Mouse (Mus musculus) liver, embryonic 16.5 days (tissue): ENCODE measurements around the gene Spata7. TPM values are rescaled to one million over a fixed set of nuclear protein-coding genes. Genes with fewer than 3 reads are reported as not detected.

Source experiments
- ATAC-seq: fragments of 200-750 bp; cut with Nextera tagmentation; 2 replicates; pipeline ENCODE4 v1.8.0; 2017; ENCODE audit warnings: low read depth, mild to moderate bottlenecking, moderate number of reproducible peaks, moderate library complexity
- H3K27ac ChIP-seq: fragments of 300-500 bp; sonication (generic); 2 replicates; pipeline ENCODE4 v1.5.1; 2014; ENCODE audit warnings: mild to moderate bottlenecking, low read length
- H3K27me3 ChIP-seq: fragments of 300-500 bp; sonication (generic); 2 replicates; pipeline ENCODE4 v1.6.1; 2014; ENCODE audit warnings: low read depth, low read length, mixed read lengths; ENCODE audit not compliant: control insufficient read depth, insufficient read depth
- H3K36me3 ChIP-seq: fragments of 300-500 bp; sonication (generic); 2 replicates; pipeline ENCODE4 v1.6.1; 2014; ENCODE audit warnings: mild to moderate bottlenecking; ENCODE audit not compliant: control insufficient read depth, insufficient read depth
- H3K4me1 ChIP-seq: fragments of 300-500 bp; sonication (generic); 2 replicates; pipeline ENCODE4 v1.6.1; 2014; ENCODE audit warnings: low read depth, low read length, mixed read lengths; ENCODE audit not compliant: control insufficient read depth
- H3K4me2 ChIP-seq: fragments of 300-500 bp; sonication (generic); 2 replicates; pipeline ENCODE4 v1.6.1; 2014; ENCODE audit warnings: low read depth, low read length, mixed read lengths
- H3K4me3 ChIP-seq: fragments of 300-500 bp; sonication (generic); 2 replicates; pipeline ENCODE4 v1.5.1; 2014; ENCODE audit warnings: low read depth, mild to moderate bottlenecking, low read length
- H3K9ac ChIP-seq: fragments of 300-500 bp; sonication (generic); 2 replicates; pipeline ENCODE4 v1.6.1; 2014; ENCODE audit warnings: low read depth, low read length
- H3K9me3 ChIP-seq: fragments of 300-500 bp; sonication (generic); replicated peaks from 2 replicates; pipeline ENCODE4 v1.6.1; 2016; ENCODE audit warnings: low read length; ENCODE audit not compliant: control insufficient read depth
- WGBS: fragments of 180-500 bp; shearing (Covaris S2); extraction: QIAGEN DNeasy Blood & Tissue Kit; methylation state at CpG from one replicate; pipeline ENCODE4 v1.1.7; 2014; ENCODE audit not compliant: insufficient replicate concordance; 5-methylcytosine and 5-hydroxymethylcytosine counted together
- polyA plus RNA-seq: library from polyadenylated mRNA; unstranded; fragments of >200 nt; fragmentation: Nextera tagmentation; extraction: Ambion mirVana; gene quantifications from 2 replicates; pipeline ENCODE4 v1.2.1, GENCODE M21; 2015

The Spata7 gene
- polyA plus RNA-seq, 1 experiment from 2014 or later, result 1.3 TPM

DNA sequence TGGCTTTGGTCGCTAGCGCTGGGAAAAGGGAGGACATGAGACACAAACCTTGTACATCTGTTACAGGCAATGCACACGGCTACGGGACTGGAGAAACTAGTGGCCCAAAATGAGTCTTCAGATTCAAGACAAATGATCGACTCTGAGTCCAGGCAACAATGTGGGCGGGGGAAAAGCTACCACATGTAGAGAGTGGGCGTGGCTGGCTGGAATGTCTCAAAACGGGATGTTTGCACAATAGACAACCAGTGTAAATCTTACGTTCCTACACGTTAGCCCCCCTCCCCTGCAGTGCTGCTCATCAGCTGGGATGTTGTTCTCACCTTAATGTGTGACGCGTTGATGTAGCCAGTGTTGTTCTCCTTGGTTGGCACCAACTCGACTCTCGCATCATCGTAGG lies 54.2 kb downstream of the Spata7 start:
- no peak overlapping the region for H3K27ac ChIP-seq
- no peak overlapping the region for H3K4me3 ChIP-seq
- WGBS, result 74% methylated on average over 15 of the region's 15 CpGs
- H3K4me2 ChIP-seq, result no peak overlapping the region
- no peaks in the 10 kb centered on the region for H3K9me3 ChIP-seq
- no peaks in the 10 kb centered on the region for H3K27me3 ChIP-seq
- ATAC-seq, result no peak
- no peaks in the 10 kb centered on the region for H3K36me3 ChIP-seq
- H3K4me1 ChIP-seq, result no peaks in the 10 kb centered on the region
- no peak overlapping the region for H3K9ac ChIP-seq

DNA sequence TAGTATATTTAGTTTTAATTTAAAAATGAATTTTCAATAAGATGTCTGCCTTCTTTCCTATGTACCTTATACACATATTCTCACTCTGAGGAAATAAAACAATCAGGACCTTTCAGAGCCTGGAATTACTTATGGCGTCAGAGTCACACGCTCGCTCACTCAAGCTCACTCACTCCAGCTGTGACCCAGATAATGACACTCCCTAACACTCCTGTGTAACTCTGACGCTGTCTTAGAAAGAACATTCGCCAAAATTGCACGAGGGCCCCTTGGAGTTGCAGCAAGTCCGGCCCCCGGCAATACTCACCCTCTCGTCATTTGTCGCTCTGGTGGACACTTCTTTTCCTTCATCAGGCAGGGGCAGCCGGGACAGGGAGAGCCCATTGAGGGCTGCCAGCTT lies 55.2 kb downstream of the Spata7 start:
- H3K36me3 ChIP-seq, result no peaks in the 10 kb centered on the region
- no peak overlapping the region for H3K27ac ChIP-seq
- ATAC-seq, result no peak
- no peak overlapping the region for H3K9ac ChIP-seq
- H3K27me3 ChIP-seq, result no peaks in the 10 kb centered on the region
- no peaks in the 10 kb centered on the region for H3K4me1 ChIP-seq
- H3K9me3 ChIP-seq, result no peaks in the 10 kb centered on the region
- 75% methylated on average over 11 of the region's 11 CpGs for WGBS
- no peak overlapping the region for H3K4me2 ChIP-seq
- H3K4me3 ChIP-seq, result no peak overlapping the region

DNA sequence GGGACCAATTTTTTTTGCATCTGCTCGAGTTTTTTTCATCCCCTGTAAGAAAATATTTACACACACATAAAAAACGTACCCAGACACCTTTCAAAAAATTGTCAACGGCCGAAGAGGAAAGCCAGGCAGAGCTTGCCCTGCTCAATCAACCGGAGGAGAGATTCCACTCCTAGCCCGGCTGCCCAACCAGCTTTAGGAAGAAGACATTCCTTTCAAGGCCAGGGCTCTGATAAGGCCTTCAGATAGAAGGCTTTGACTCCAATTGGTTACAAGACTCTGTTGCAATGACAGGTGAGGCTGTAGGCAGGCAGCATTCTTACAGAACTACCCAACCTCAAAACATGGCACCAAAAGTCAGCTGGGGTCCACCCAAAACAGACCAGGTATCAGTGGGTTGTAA lies 55.6 kb downstream of the Spata7 start:
- no peaks in the 10 kb centered on the region for H3K9me3 ChIP-seq
- ATAC-seq, result no peak
- no peak overlapping the region for H3K9ac ChIP-seq
- no peak overlapping the region for H3K27ac ChIP-seq
- WGBS, result 66% methylated on average over 6 of the region's 6 CpGs
- no peaks in the 10 kb centered on the region for H3K36me3 ChIP-seq
- no peaks in the 10 kb centered on the region for H3K4me1 ChIP-seq
- no peak overlapping the region for H3K4me3 ChIP-seq
- no peak overlapping the region for H3K4me2 ChIP-seq
- H3K27me3 ChIP-seq, result no peaks in the 10 kb centered on the region

DNA sequence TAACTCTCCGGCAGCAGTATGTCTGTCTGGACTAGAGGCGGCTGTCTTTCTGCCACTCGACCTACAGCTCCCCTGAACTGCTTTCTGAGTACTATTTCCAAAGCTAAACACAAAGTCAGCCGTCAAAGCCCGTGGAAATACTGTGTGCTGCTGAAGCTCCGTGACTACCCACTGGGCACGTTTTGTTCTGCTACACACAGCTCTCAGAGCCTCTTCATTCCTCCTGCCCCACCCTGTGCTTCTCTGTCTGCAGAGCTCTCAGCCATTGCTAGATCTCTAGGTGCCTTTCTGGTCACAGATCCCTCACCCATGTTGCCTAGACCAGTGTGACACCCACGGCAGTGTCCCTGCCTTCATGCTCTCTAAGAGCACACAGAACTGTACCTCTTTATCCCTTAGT lies 62.3 kb downstream of the Spata7 start:
- ATAC-seq, result no peak
- Histone ChIP-seq H3K36me3 (no peaks in the 10 kb centered on the region), H3K27ac (no peak overlapping the region), H3K4me2 (no peak overlapping the region), H3K4me3 (no peak overlapping the region), H3K4me1 (no peaks in the 10 kb centered on the region), H3K9ac (no peak overlapping the region), H3K9me3 (no peaks in the 10 kb centered on the region), H3K27me3 (no peaks in the 10 kb centered on the region)
- WGBS, result 68% methylated on average over 8 of the region's 8 CpGs

DNA sequence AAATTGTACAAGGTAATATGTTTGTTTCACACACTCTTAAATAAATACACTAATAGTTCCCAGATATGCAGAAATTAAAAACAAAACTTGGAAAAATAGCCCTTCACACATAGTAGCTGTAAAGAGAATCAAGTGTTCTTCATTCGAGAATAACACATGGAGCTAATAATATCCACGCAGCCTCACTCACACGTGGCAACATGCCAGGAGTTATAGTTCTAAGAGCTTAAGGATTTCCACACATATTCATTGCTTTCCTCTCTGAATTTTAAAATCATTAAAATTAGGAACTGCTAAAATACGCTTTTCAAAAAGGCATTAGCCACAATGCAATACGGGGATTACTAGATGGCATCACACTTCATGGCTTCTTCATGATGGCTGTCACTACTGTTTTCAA lies 69.2 kb downstream of the Spata7 start:
- Histone ChIP-seq H3K4me3 (no peak overlapping the region), H3K27ac (no peak overlapping the region), H3K9ac (no peak overlapping the region), H3K36me3 (no peaks in the 10 kb centered on the region), H3K27me3 (no peaks in the 10 kb centered on the region), H3K4me1 (no peaks in the 10 kb centered on the region), H3K9me3 (no peaks in the 10 kb centered on the region), H3K4me2 (no peak overlapping the region)
- 72% methylated on average over 5 of the region's 5 CpGs for WGBS
- no peak for ATAC-seq

DNA sequence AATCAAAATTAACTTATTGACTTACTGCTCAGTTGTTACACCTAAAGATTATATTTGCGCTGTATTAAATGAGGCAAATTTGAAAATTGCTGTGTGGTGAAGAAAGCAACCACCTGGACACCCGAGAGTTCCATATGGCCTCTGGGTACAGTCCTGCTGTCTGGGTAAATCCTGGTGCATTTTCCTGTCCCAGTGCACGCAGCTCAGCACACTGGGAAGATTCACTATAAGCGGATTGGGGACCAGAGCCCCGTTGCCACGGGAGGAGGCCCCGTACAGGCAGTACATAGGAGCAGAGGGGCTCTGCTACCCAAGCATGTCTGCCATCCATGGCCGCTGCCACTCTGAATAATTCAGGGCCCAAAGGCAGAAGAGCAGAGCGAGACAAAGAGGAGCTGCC lies 73.6 kb downstream of the Spata7 start:
- H3K27ac ChIP-seq, result no peak overlapping the region
- WGBS, result 75% methylated on average over 9 of the region's 9 CpGs
- ATAC-seq, result no peak

DNA sequence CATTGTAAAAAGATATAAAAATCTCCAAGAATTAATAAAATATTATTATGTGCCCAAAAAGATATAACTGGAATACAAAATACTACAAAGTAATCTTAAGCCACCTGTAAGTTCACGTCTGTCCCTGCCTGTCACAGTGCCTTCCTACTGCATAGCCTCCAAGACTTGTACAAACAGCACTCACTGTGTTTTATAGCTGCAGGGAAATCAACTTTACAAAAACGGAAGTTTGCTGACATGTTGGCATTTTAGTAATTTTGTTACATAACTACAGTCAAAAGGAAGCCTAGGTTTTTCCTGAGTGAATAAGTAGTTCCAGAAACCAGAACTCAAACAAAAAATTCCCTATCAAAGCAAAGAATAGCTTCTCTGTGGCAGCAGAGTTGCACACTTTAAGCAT lies 75.6 kb downstream of the Spata7 start:
- no peaks in the 10 kb centered on the region for H3K36me3 ChIP-seq
- H3K4me2 ChIP-seq, result no peak overlapping the region
- H3K4me3 ChIP-seq, result no peak overlapping the region
- ATAC-seq, result no peak
- no peak overlapping the region for H3K9ac ChIP-seq
- no peaks in the 10 kb centered on the region for H3K4me1 ChIP-seq
- H3K9me3 ChIP-seq, result no peaks in the 10 kb centered on the region
- H3K27me3 ChIP-seq, result no peaks in the 10 kb centered on the region
- 50% methylated on average over 2 of the region's 2 CpGs for WGBS
- no peak overlapping the region for H3K27ac ChIP-seq

More for the DNA sequence above, 73.6 kb downstream of the Spata7 start:
- Histone ChIP-seq H3K9me3 (no peaks in the 10 kb centered on the region), H3K4me2 (no peak overlapping the region), H3K27me3 (no peaks in the 10 kb centered on the region), H3K9ac (no peak overlapping the region), H3K36me3 (no peaks in the 10 kb centered on the region), H3K4me1 (no peaks in the 10 kb centered on the region), H3K4me3 (no peak overlapping the region)

DNA sequence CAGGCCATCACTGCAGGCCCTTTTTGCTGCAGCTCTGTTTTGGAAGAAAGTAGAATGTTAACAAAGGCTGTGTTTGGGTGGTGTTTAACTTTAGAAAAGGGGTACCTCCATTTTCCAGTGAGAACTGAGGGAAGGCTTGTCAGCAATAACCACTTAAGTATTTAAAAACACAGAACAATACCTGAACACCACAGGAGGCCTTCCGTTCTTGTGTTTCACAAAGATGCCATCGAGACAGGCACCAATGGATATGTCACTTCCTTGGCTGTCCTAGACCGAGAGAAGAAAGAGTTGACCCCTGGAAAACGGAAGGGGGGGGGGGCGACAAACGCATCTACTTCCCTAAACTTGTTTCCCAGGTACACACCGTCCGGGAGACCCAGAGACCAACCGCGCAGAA lies 76.0 kb downstream of the Spata7 start:
- WGBS, result 72% methylated on average over 10 of the region's 10 CpGs
- no peak for ATAC-seq
- H3K9ac ChIP-seq, result no peak overlapping the region

DNA sequence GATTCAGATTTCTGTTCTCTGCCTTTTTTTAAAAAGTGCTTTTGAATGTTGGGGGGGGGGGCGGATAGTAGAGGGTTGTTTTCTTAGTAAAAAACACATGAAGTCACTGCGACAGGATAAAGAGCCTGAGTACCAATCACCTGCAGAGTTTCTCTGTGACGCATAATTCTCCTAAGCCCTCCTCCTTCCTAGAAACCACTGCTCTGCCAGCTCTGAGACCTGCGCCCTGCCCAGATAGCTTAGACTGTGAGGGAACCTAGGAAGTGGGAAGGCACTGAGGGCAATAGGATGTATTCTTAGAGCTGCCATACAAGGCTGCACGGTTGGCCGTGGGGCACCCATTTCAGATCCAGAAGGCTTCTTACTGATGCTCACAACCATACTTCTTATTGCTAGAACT lies 84.9 kb downstream of the Spata7 start:
- no peak overlapping the region for H3K4me3 ChIP-seq
- no peak overlapping the region for H3K27ac ChIP-seq
- H3K9me3 ChIP-seq, result no peaks in the 10 kb centered on the region
- 66% methylated on average over 6 of the region's 6 CpGs for WGBS
- H3K9ac ChIP-seq, result no peak overlapping the region
- no peak for ATAC-seq
- no peaks in the 10 kb centered on the region for H3K27me3 ChIP-seq
- no peaks in the 10 kb centered on the region; the same call in 1 of the 2 replicates for H3K4me1 ChIP-seq
- H3K36me3 ChIP-seq, result no peaks in the 10 kb centered on the region
- H3K4me2 ChIP-seq, result no peak overlapping the region

More for the DNA sequence above, 76.0 kb downstream of the Spata7 start:
- H3K36me3 ChIP-seq, result no peaks in the 10 kb centered on the region
- H3K9me3 ChIP-seq, result no peaks in the 10 kb centered on the region
- H3K4me3 ChIP-seq, result no peak overlapping the region
- H3K4me2 ChIP-seq, result no peak overlapping the region
- H3K27me3 ChIP-seq, result no peaks in the 10 kb centered on the region
- H3K27ac ChIP-seq, result no peak overlapping the region
- no peaks in the 10 kb centered on the region for H3K4me1 ChIP-seq
